Mouse (Mus musculus) ES-E14 (cell line): ENCODE results near the gene Tsr2.

Experiments used
- ZC3H11A ChIP-seq: IDR thresholded peaks from 2 replicates; pipeline ENCODE4 v1.6.1; 2012; ENCODE audit warnings: low read depth, mild to moderate bottlenecking, inconsistent platforms, low read length, borderline replicate concordance
- ZNF384 ChIP-seq: IDR thresholded peaks from 2 replicates; pipeline ENCODE4 v1.6.1; 2012; ENCODE audit warnings: low read depth, low read length, inconsistent platforms

DNA sequence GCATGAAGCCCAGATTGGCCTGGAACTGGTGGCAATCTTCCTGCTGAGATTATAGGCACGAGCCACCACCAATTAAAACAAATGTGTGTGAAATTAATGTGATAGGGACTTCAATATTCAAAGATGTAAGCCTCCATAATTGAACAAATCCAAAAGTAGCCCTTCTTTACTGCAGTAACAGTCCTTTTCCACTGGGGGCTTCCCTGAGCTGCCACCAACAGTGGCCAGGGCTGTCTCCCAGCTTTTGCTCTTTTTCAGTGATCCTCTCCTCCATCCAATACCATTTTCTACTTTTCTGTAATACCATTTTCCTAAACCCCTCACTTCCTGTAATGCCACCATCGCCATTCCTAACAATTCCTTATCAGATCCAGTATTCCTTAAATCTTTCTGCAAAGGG, 21.1 kb upstream of the Tsr2 start:
- no peak for TF ChIP-seq ZC3H11A
- no peak for TF ChIP-seq ZNF384
